Mouse (Mus musculus) G1E (cell line): ENCODE results near the gene H2al1i.

Source experiments
- CTCF ChIP-seq: IDR thresholded peaks from 2 replicates; pipeline ENCODE4 v1.5.1; 2012; ENCODE audit warnings: low read depth, low read length, inconsistent platforms, mixed read lengths
- GATA1 ChIP-seq: IDR thresholded peaks from 2 replicates; pipeline ENCODE4 v1.6.1; 2012; ENCODE audit warnings: borderline replicate concordance, low read length, inconsistent platforms, mixed read lengths
- TAL1 ChIP-seq: conservative IDR thresholded peaks from 2 replicates; pipeline ENCODE4 v1.6.1; 2012; ENCODE audit warnings: low read depth, low read length, inconsistent platforms, mixed read lengths

DNA sequence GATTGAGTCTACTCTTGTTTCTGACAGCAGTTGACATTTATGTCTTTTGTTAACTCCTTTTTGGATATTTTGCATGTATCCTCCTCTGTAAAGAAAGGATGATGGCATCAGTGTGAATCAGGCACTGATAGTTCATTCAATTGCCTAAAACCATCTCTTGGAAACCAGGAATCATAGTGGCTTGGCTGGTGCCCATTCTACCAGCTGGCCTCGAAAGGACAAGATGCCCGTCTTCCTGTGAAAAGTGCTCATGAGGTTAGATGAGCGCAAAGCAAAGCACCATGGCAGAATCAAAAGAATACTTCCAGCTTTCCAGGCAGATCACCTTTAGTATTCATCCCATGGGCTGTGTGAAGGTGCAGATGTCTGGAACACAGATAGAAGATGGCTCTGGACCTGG lies 22.3 kb downstream of the H2al1i start:
- no peak for TF ChIP-seq CTCF
- no peak for TF ChIP-seq GATA1
- no peak for TF ChIP-seq TAL1
